Mouse (Mus musculus) layer of hippocampus, adult 9-11 months (tissue): ENCODE measurements at regions not wholly inside any gene's neighbourhood (a gene's known extent, or its start where the extent isn't known, plus 50 kb on each side); places are given as distances from the start of the nearest gene placed in this dataset.

ENCODE experiments used
- DNase-seq: peaks from one replicate; pipeline ENCODE4 v3.0.0; 2022

- DNase-seq: no peak
Observed at GRCm38 (mm10) chr1:30362072-30362769, 511.5 kb downstream of the Phf3 start.

DNA sequence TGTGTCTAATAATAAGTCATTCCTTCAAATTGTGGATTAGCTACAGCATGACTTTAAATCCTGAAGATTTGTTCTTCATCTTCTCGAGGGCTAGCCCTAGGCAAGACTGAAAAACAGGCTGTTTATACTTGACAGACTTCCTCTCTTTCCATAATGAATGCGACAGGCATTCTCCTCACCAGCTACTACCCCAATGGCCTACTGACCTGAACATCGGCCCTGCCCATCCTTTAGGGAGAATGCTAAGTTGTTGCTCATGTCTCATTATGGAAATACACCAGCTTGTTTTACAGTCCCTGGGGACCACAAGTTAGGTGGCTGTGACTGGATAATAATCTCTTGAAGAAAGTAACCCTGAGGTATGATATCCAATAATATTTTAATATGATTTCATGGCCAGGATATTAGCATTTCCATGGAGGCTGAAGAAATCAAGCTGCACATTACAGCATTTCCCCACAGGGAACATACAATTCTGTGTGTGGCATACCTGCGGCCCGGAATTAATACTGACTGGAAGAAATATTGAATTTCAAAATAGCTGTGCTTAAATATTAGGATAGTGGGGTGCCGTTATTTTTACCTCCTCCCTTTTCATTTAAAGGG, 553.0 kb downstream of the Phf3 start:
- DNase-seq: no peak

DNA sequence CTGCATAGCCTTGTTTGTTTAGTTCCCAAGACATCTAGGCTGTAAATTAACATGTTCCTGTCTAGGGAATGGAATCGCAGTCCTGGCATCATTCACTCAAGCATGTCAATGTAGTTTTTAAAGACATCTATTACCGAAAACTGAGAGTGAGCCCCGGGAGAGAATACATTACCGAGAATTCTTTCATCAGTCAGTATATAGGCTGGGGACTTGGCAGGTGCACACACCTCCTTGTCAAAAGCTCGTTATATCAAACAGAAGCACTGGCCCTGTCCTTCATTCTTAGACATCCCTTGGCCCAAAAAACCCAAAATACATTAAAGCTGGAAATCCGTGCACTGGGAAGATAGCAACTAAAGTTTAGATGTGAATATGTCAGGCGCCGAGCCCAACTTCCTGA, 555.5 kb downstream of the Phf3 start:
- no peak for DNase-seq

DNA sequence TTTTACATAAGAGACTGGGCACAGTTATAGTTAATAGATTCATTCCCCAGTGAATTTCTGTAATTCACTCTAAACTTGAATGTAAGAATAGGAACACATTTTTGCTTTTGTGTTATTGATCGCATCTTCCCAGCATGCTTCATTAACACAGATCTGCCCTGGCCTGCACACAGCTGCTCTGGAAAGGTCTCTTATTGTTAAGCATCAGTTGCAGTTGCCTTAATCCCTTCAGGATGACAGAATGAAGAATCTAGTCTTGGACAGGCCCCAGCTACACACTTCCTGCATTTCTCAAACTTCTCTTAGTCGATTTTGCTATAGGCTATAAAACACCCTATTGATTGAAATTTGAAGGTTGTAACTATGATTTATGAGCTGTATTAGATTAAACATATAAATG, 584.6 kb downstream of the Phf3 start:
- DNase-seq: no peak

DNA sequence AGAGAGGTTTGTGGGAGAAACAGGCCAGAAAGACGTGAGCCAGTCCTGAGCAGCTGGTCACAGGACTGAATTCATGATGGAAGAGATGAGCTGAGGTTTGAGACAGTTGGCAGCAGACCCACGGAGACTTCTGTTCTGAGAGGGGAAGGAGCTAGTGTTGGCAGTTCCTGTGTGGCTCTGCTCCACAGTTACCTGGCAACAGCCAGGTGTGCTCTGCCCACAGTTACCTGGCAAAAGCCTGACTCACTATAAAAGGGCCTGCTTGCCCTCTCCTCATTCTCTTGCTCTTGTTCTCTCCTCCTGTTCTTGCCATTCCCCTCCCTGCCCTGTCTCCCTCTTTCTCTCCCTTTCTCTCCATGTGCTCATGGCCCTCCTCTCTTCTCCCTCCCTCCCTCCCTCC, 611.3 kb downstream of the Phf3 start:
- DNase-seq: peak; percentile 6

- no peak for DNase-seq
Observed at GRCm38 (mm10) chr1:30259547-30259946, 614.2 kb downstream of the Phf3 start.

DNA sequence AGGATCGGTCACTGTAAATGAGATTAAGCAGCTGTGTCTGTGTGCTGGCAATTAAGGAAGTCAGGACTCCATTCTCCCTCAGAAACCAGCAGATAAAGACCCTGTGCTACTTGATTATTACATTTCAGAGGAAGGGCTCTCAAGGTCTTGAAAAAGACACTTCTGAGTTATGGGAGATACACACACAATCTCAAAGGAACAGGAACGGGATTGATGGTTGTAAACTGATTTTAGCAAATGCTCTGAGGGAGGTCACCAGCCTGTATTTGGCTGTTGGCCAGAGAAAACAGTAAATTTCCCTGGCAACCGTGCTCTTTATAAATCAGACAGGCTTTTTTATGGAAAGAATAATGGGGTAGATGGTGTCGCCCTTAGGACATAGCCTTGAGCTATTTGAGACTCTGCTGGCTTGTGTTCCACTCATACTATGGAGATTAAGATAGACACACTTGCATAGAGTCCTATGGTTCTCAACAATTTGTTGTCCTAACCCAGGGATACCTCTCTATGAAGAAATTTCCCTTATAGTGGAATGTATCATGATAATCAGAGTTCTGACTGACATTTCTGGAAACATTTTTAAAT, 656.9 kb downstream of the Phf3 start:
- no peak for DNase-seq

GRCm38 (mm10) chr1:30204608-30205262, 669.0 kb downstream of the Phf3 start:
- peak; percentile 18 for DNase-seq

DNA sequence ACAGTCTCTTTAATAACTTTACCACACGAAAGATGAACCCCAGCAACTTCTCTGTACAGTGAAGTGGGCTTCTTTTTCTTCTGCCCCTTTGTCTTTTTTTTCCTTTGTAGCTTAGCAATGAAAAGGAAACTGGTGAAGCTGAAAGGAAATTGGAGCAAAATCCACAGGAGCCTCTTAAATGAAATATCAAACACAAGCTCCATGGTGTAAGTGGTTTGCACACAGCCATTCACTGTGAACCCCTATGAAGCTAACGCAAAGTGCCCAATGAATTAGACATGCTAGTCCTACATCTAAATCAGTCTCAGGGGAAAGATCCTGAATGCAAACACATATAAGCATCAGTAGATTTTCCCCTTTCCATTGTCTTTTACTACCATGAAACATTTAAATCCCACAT, 697.5 kb downstream of the Phf3 start:
- DNase-seq: no peak

GRCm38 (mm10) chr1:30144997-30145396, 728.7 kb downstream of the Phf3 start:
- DNase-seq: peak; percentile 61

DNA sequence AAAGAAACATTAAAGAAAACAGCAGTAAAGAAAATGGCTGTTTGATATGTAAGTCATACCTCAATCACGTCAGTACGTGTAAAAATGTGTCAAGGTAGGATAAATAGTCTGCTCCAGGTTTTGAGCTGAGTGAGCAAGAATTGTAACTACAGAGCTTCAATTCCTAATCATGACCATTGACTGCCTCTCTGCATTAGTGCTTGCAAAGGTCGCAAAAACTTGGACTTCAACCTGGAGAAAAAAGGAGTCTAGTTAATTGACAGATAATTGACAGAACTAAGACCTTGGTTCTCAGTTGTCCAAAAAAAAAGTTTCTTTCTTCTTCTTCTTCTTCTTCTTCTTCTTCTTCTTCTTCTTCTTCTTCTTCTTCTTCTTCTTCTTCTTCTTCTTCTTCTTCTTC, 759.5 kb downstream of the Phf3 start:
- no peak for DNase-seq
